Mouse (Mus musculus): ENCODE measurements around the gene Asxl2. TPM values are rescaled to one million over a fixed set of nuclear protein-coding genes. Genes with fewer than 3 reads are reported as not detected.
"Not testable (repeated sequence)": the region's sequence is repeated elsewhere in the genome, so short reads cannot be mapped to it uniquely, and the experiment has no call there.

The Asxl2 gene
- polyA plus RNA-seq, 2 experiments from 2014 or later = 55.6 to 64.8 TPM

GRCm38 (mm10) chr12:3427891-3428775 lies 1.5 kb downstream of the Asxl2 start:
- ATAC-seq = no peak

- no peak for ATAC-seq
These were observed 3.2 kb downstream of the Asxl2 start for GRCm38 (mm10) chr12:3429681-3430442.

GRCm38 (mm10) chr12:3430443-3430753 lies 3.7 kb downstream of the Asxl2 start:
- ATAC-seq = no peak

- ATAC-seq = no peak
These were observed 4.3 kb downstream of the Asxl2 start for GRCm38 (mm10) chr12:3430985-3431384.

GRCm38 (mm10) chr12:3433736-3434135 lies 7.1 kb downstream of the Asxl2 start:
- no peak for ATAC-seq

GRCm38 (mm10) chr12:3436446-3436845 lies 9.8 kb downstream of the Asxl2 start:
- ATAC-seq = no peak

- ATAC-seq = peak; percentile 21
These were observed 11.2 kb downstream of the Asxl2 start for GRCm38 (mm10) chr12:3437815-3438214.

GRCm38 (mm10) chr12:3440916-3441315 lies 14.3 kb downstream of the Asxl2 start:
- ATAC-seq = peak; percentile 13

GRCm38 (mm10) chr12:3441361-3441760 lies 14.7 kb downstream of the Asxl2 start:
- peak; percentile 87 for ATAC-seq

GRCm38 (mm10) chr12:3453554-3453953 lies 26.9 kb downstream of the Asxl2 start:
- ATAC-seq = peak; percentile 79

- ATAC-seq = peak; percentile 91
These were observed 36.4 kb downstream of the Asxl2 start for GRCm38 (mm10) chr12:3463087-3463486.

- ATAC-seq = no peak
These were observed 73.0 kb downstream of the Asxl2 start for GRCm38 (mm10) chr12:3499662-3500061.

- no peak for ATAC-seq
These were observed 73.4 kb downstream of the Asxl2 start for GRCm38 (mm10) chr12:3500071-3500470.

GRCm38 (mm10) chr12:3518665-3519297 lies 92.1 kb downstream of the Asxl2 start:
- ATAC-seq = no peak

- not testable (repeated sequence) for ATAC-seq
These were observed 95.1 kb downstream of the Asxl2 start for GRCm38 (mm10) chr12:3521806-3522205.

GRCm38 (mm10) chr12:3525536-3525935 lies 98.9 kb downstream of the Asxl2 start:
- no peak for ATAC-seq

- ATAC-seq = not testable (repeated sequence)
These were observed 108.8 kb downstream of the Asxl2 start for GRCm38 (mm10) chr12:3535446-3535845.

GRCm38 (mm10) chr12:3537616-3538015 lies 111.0 kb downstream of the Asxl2 start:
- no peak for ATAC-seq

- ATAC-seq = no peak
These were observed 111.4 kb downstream of the Asxl2 start for GRCm38 (mm10) chr12:3538036-3538435.

- no peak for ATAC-seq
These were observed 112.9 kb downstream of the Asxl2 start for GRCm38 (mm10) chr12:3539605-3540004.

- ATAC-seq = no peak
These were observed 114.2 kb downstream of the Asxl2 start for GRCm38 (mm10) chr12:3540871-3541270.

GRCm38 (mm10) chr12:3545451-3545850 lies 118.8 kb downstream of the Asxl2 start:
- ATAC-seq = no peak

GRCm38 (mm10) chr12:3546121-3546658 lies 119.5 kb downstream of the Asxl2 start:
- ATAC-seq = no peak

Measured in CD4-positive, CD25-positive, alpha-beta regulatory T cell, adult 4 months (primary cell).